Mouse (Mus musculus): ENCODE measurements at regions not wholly inside any gene's neighbourhood (a gene's known extent, or its start where the extent isn't known, plus 50 kb on each side); places are given as distances from the start of the nearest gene placed in this dataset.

- no peak overlapping the region for H3K9ac ChIP-seq (replicated peaks; ENCODE audit: low read length)
- no peak overlapping the region for H3K27ac ChIP-seq (replicated peaks; ENCODE audit: low read depth, low read length)
- 86% methylated on average over 2 of the region's 2 CpGs for WGBS
- H3K4me1 ChIP-seq (ENCODE audit: control insufficient read depth, insufficient read depth, low read length): no peaks in the 10 kb centered on the region
- H3K4me3 ChIP-seq (replicated peaks; ENCODE audit: low read depth, low read length): no peak overlapping the region
- DNase-seq (no peak), ATAC-seq (ENCODE audit: low FRiP score, low TSS enrichment) (no peak)
- H3K4me2 ChIP-seq (ENCODE audit: low read length): no peak overlapping the region
- H3K36me3 ChIP-seq (ENCODE audit: control insufficient read depth, insufficient read depth, low read length): no peaks in the 10 kb centered on the region
- no peaks in the 10 kb centered on the region for H3K9me3 ChIP-seq (ENCODE audit: control insufficient read depth, low read length)
- H3K27me3 ChIP-seq (ENCODE audit: control insufficient read depth, insufficient read depth, low read length): no peaks in the 10 kb centered on the region
Observed at GRCm38 (mm10) chr12:14859057-14859456, 707.2 kb upstream of the Fam84a start.

GRCm38 (mm10) chr12:14835510-14835909, 683.7 kb upstream of the Fam84a start:
- Histone ChIP-seq H3K4me3 (replicated peaks; ENCODE audit: low read depth, low read length) (no peak overlapping the region), H3K4me2 (ENCODE audit: low read length) (no peak overlapping the region), H3K27ac (replicated peaks; ENCODE audit: low read depth, low read length) (no peak overlapping the region), H3K9me3 (ENCODE audit: control insufficient read depth, low read length) (no peaks in the 10 kb centered on the region), H3K27me3 (ENCODE audit: control insufficient read depth, insufficient read depth, low read length) (no peaks in the 10 kb centered on the region), H3K9ac (replicated peaks; ENCODE audit: low read length) (no peak overlapping the region), H3K36me3 (ENCODE audit: control insufficient read depth, insufficient read depth, low read length) (no peaks in the 10 kb centered on the region), H3K4me1 (ENCODE audit: control insufficient read depth, insufficient read depth, low read length) (no peaks in the 10 kb centered on the region)
- DNase-seq (peak; percentile 2), ATAC-seq (ENCODE audit: low FRiP score, low TSS enrichment) (no peak)

Measured in midbrain, embryonic 14.5 days (tissue).